Mouse (Mus musculus) right cerebral cortex, adult 2 months (tissue): ENCODE measurements around the gene Dock4.
A peak's percentile ranks its signal among the peaks of the same experiment; 100 is the strongest.

ENCODE experiments used
- DNase-seq, 2 experiments: peaks; one replicate each; pipeline ENCODE4 v3.0.0; 2021 to 2022; ENCODE audit warnings: low spot score in 2 of 2

Gene Dock4

GRCm38 (mm10) chr12:40462693-40463235 is 17.0 kb downstream of the Dock4 start:
- no peak for DNase-seq

- no peak for DNase-seq
Measured at GRCm38 (mm10) chr12:40463828-40464227, 18.1 kb downstream of the Dock4 start.

GRCm38 (mm10) chr12:40464282-40464681 is 18.5 kb downstream of the Dock4 start:
- no peak for DNase-seq

- no peak for DNase-seq
Measured at GRCm38 (mm10) chr12:40468235-40468634, 22.5 kb downstream of the Dock4 start.

GRCm38 (mm10) chr12:40469009-40469408 is 23.3 kb downstream of the Dock4 start:
- no peak for DNase-seq

- no peak for DNase-seq
Measured at GRCm38 (mm10) chr12:40471649-40472399, 26.1 kb downstream of the Dock4 start.

- no peak for DNase-seq
Measured at GRCm38 (mm10) chr12:40473709-40474108, 28.0 kb downstream of the Dock4 start.

- no peak for DNase-seq
Measured at GRCm38 (mm10) chr12:40477621-40478452, 32.1 kb downstream of the Dock4 start.

GRCm38 (mm10) chr12:40484224-40484623 is 38.5 kb downstream of the Dock4 start:
- DNase-seq, result peak in 1 of 2 experiments; percentile 42

- DNase-seq, result no peak
Measured at GRCm38 (mm10) chr12:40485210-40485609, 39.5 kb downstream of the Dock4 start.

GRCm38 (mm10) chr12:40486047-40486837 is 40.5 kb downstream of the Dock4 start:
- no peak for DNase-seq

GRCm38 (mm10) chr12:40496387-40496786 is 50.6 kb downstream of the Dock4 start:
- DNase-seq, result no peak

GRCm38 (mm10) chr12:40497806-40498205 is 52.1 kb downstream of the Dock4 start:
- no peak for DNase-seq

GRCm38 (mm10) chr12:40498250-40498671 is 52.5 kb downstream of the Dock4 start:
- no peak for DNase-seq

- no peak for DNase-seq
Measured at GRCm38 (mm10) chr12:40498928-40499626, 53.3 kb downstream of the Dock4 start.

GRCm38 (mm10) chr12:40499627-40500329 is 54.0 kb downstream of the Dock4 start:
- no peak for DNase-seq

- DNase-seq, result no peak
Measured at GRCm38 (mm10) chr12:40501141-40501540, 55.4 kb downstream of the Dock4 start.

GRCm38 (mm10) chr12:40503520-40503919 is 57.8 kb downstream of the Dock4 start:
- DNase-seq, result no peak

- no peak for DNase-seq
Measured at GRCm38 (mm10) chr12:40504687-40505086, 58.9 kb downstream of the Dock4 start.

- no peak for DNase-seq
Measured at GRCm38 (mm10) chr12:40507823-40508390, 62.2 kb downstream of the Dock4 start.
